Mouse (Mus musculus): ENCODE measurements around the gene Pskh1. TPM values are rescaled to one million over a fixed set of nuclear protein-coding genes. Genes with fewer than 3 reads are reported as not detected.

Gene Pskh1
- polyA plus RNA-seq, 1 experiment from 2014 or later: 28.8 TPM

DNA sequence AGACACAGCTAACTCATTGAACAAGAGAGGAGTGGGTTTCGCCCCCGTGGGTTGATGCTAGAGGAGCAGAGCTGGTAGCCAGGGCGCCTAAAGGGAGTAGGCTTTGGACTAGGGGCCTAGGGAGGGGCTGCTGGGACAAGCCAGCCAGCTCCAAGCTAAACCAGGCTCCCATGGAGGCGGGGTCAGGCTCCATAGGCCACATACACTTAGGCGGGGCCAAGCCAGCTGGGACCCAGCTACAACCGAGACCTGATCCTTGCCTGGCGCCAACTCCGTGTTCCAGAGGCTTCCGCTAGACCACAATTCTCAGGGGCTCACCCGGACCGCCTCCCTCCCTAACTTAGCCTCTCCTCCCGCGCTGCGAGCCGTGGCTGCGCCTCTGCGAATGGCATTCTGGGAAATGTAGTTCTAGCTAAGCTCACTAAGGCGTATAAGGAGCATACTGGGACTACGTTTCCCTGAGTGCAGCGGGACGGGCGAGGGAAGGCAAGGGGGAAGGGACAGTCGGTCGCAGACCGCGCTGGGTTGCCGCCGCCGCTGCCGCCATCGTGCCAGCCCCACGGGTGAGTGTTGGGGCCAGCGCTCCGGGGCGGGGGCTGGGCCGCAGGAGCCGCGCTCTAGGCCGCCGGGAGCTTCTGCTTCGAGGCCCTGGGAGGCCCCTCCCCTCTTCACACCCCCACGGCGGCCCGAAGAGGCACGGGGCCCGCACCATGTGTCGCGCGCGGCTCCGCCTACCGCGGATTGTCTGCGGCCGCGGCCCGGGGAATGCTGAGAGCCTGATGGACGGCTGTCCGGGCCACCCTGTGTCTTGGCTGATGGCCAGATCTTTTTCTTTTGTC lies 39.9 kb upstream of the Pskh1 start, which contains the start of gene Nutf2:
Gene Nutf2, plus strand, starts transcription at position 438 of the 839 bp plus-strand sequence.
- Histone ChIP-seq H3K27ac (peak within 1 kb of the TSS; percentile 98), H3K9me3 (no peaks in the 10 kb centered on the region), H3K4me3 (peak within 1 kb of the TSS; percentile 76), H3K27me3 (ENCODE audit: insufficient read depth, poor library complexity, severe bottlenecking) (no peaks in the 10 kb centered on the region), H3K36me3 (peaks cover 41% of the 10 kb centered on the region), H3K4me1 (replicated peaks) (peaks cover 78% of the 10 kb centered on the region)
- WGBS: 1% methylated on average over 59 of the region's 59 CpGs
- DNase-seq (ENCODE audit: low spot score): peak; percentile 98

DNA sequence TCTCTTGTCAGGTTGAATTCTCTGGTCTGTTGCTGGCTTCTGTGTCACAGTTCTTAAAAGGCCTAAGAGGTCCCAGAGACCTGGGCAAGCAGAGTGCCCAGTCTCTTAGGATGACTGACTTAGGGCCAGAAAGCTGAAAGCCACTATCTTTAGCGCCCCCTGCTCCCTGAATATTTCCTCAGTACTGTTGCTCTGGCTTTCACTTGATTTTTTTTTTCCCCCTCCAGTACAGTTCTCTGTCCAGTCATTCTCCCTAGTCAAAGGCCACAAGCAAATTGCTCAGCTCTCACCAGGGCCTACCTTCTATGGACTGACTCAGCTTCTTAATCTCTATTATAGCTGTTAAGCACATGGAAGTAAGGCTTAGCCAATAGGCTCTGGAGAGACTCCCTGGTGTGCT lies 38.3 kb upstream of the Pskh1 start:
- Histone ChIP-seq H3K4me3 (peak overlapping the region; percentile 76), H3K9me3 (no peaks in the 10 kb centered on the region), H3K4me1 (replicated peaks) (peaks cover 62% of the 10 kb centered on the region), H3K36me3 (peaks cover 57% of the 10 kb centered on the region), H3K27ac (peak overlapping the region; percentile 98; the same call in 1 of the 2 replicates), H3K27me3 (ENCODE audit: insufficient read depth, poor library complexity, severe bottlenecking) (no peaks in the 10 kb centered on the region)
- DNase-seq (ENCODE audit: low spot score): no peak
- WGBS: 7% methylated on average over 1 of the region's 1 CpGs

DNA sequence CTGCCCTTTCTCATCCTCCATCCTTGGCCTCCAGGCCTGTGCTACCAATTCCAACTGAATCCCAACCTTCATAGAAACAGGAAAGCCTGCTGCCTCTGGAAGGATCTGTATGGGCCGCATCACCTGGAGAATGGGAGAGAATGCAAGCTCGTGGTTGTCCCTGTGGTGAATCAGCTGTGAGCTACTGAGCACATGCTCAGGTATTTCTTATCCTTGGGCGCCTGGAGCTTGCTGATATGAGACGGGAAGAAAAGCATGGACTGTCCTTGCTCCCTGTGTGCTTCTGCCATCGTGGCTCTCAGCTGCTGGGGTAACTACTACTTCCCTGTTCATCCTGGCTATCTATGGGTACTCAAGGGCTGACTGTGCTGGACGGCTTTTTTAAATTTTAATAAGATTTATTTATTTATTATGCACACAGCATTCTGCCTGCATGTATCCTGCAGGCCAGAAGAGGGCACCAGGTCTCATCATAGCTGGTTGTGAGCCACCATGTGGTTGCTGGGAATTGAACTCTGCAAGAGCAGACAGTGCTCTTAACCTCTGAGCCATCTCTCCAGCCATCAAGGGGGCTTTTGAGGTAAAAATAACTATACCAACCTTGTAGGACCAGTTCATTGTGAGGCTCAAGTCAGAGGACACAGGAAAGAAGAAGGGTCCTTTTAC lies 33.7 kb upstream of the Pskh1 start:
- peaks cover 82% of the 10 kb centered on the region for H3K36me3 ChIP-seq
- no peak for DNase-seq (ENCODE audit: low spot score)
- 88% methylated on average over 6 of the region's 6 CpGs for WGBS

DNA sequence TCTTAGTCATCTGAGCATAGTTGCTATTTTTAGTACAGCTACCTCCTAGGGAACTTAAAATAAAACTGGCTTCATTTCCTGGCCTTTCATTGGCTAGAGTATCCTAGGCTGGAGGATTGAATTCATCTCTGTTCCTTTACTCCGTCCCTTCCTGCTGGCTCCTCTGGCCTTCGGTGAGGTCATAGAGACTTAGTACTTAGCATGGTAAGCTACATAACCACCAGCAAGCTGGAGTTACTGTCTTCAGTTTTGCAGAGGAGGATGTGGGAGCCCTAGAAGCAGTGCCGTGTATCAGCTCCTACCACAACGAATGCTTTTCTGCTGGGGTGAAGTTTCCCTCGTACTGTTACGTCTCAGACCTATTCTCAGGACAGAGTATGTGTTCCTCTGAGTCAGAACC lies 25.9 kb upstream of the Pskh1 start:
- DNase-seq (ENCODE audit: low spot score): no peak
- H3K4me3 ChIP-seq: no peak overlapping the region
- 89% methylated on average over 6 of the region's 6 CpGs for WGBS
- no peaks in the 10 kb centered on the region for H3K4me1 ChIP-seq (replicated peaks)
- peaks cover 94% of the 10 kb centered on the region for H3K36me3 ChIP-seq
- H3K9me3 ChIP-seq: no peaks in the 10 kb centered on the region
- no peak overlapping the region for H3K27ac ChIP-seq
- no peaks in the 10 kb centered on the region for H3K27me3 ChIP-seq (ENCODE audit: insufficient read depth, poor library complexity, severe bottlenecking)

More for the DNA sequence above, 33.7 kb upstream of the Pskh1 start:
- Histone ChIP-seq H3K9me3 (no peaks in the 10 kb centered on the region), H3K4me1 (replicated peaks) (peaks cover 20% of the 10 kb centered on the region), H3K27ac (no peak overlapping the region), H3K27me3 (ENCODE audit: insufficient read depth, poor library complexity, severe bottlenecking) (no peaks in the 10 kb centered on the region), H3K4me3 (no peak overlapping the region)

DNA sequence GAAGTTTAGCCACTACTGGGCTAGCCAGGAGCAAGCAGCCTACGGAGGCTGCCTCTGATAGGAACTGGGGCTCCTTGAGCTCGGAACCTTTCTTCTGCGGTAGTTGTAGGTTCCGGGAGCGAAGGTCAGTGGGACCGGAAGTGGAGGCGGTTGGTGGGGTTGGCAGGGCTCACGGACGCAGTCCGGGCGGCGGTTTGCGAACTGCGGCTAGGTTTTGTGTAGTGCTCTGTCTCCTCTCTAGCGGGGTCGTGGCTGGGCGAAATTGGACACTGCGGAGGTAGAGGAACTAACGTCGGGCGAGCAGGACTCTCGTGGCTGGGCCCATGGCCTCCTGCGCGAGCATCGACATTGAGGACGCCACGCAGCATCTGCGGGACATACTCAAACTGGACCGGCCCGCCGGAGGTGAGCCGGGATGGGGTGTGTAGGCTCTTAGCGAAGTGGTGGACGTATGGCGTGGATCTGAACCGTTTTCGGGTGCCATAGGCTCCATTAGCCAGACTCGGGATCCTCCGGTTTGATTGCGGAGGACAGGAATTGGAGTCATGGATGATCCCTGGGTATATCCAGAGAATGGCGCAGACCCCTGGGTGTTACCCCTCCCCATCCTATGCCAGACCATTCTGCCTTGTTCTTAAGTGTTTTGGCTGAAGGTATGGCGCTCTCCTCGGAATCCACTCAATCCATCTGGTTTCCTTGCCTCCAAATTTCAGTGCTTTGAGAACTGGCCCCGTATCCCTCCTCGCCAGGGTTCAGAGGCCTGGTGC lies 19.3 kb upstream of the Pskh1 start, which contains the start of gene Edc4:
Gene Edc4, plus strand, starts transcription at position 128 of the 767 bp plus-strand sequence.
- Histone ChIP-seq H3K4me1 (replicated peaks) (peaks cover 28% of the 10 kb centered on the region), H3K36me3 (peaks cover 62% of the 10 kb centered on the region), H3K4me3 (peak within 1 kb of the TSS; percentile 95), H3K27ac (peak within 1 kb of the TSS; percentile 91), H3K27me3 (ENCODE audit: insufficient read depth, poor library complexity, severe bottlenecking) (no peaks in the 10 kb centered on the region), H3K9me3 (no peaks in the 10 kb centered on the region)
- 1% methylated on average over 45 of the region's 45 CpGs for WGBS
- peak; percentile 86 for DNase-seq (ENCODE audit: low spot score)

DNA sequence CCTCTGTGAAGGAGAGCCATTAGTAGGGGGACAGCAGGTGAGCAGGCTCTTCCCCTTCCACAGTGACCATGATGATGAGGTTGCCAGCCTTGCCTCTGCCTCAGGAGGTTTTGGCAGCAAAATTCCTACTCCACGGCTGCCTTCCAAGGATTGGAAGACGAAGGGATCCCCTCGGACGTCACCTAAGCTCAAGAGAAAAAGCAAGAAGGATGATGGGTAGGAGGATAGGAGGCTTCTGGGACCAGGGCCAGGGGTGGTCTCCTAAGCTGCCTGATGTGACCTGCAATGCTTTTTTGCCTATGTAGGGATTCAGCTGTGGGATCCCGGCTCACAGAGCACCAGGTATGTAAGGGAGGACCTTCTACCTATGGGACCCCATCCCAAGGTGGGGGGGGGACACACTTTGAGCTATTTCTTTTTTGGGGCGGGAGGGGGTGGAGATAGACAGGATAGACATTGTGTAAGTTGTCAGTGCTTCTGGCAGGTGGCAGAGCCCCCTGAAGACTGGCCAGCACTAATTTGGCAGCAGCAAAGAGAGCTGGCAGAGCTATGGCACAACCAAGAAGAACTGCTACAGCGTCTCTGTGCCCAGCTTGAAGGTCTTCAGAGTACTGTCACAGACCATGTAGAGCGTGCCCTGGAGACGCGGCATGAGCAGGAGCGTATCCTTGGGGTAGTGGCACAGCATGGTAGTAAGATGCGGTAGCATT lies 10.3 kb upstream of the Pskh1 start:
- WGBS: 91% methylated on average over 12 of the region's 12 CpGs
- no peak overlapping the region for H3K4me3 ChIP-seq
- no peak overlapping the region for H3K27ac ChIP-seq
- no peaks in the 10 kb centered on the region for H3K27me3 ChIP-seq (ENCODE audit: insufficient read depth, poor library complexity, severe bottlenecking)
- no peak for DNase-seq (ENCODE audit: low spot score)
- no peaks in the 10 kb centered on the region for H3K9me3 ChIP-seq
- H3K4me1 ChIP-seq (replicated peaks): peaks cover 13% of the 10 kb centered on the region
- H3K36me3 ChIP-seq: peaks cover 90% of the 10 kb centered on the region

DNA sequence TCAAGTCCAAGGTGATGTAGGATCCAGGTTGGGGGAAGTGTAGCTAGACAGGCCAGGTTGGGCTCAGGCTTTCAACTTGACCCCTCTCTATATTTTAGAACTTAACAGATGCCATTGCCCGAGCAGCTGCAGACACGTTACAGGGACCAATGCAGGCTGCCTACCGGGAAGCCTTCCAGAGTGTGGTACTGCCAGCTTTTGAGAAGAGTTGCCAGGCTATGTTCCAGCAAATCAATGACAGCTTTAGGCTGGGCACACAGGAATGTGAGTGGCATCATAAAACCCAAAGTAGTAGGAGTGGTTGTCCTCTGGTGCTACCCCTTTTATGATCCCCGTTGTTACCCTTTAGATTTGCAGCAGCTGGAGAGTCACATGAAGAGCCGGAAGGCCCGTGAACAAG lies 9.4 kb upstream of the Pskh1 start:
- no peak for DNase-seq (ENCODE audit: low spot score)
- H3K27me3 ChIP-seq (ENCODE audit: insufficient read depth, poor library complexity, severe bottlenecking): no peaks in the 10 kb centered on the region
- no peaks in the 10 kb centered on the region for H3K9me3 ChIP-seq
- no peak overlapping the region for H3K4me3 ChIP-seq
- WGBS: 95% methylated on average over 6 of the region's 6 CpGs
- no peak overlapping the region for H3K27ac ChIP-seq
- peaks cover 13% of the 10 kb centered on the region for H3K4me1 ChIP-seq (replicated peaks)
- peaks cover 87% of the 10 kb centered on the region for H3K36me3 ChIP-seq

DNA sequence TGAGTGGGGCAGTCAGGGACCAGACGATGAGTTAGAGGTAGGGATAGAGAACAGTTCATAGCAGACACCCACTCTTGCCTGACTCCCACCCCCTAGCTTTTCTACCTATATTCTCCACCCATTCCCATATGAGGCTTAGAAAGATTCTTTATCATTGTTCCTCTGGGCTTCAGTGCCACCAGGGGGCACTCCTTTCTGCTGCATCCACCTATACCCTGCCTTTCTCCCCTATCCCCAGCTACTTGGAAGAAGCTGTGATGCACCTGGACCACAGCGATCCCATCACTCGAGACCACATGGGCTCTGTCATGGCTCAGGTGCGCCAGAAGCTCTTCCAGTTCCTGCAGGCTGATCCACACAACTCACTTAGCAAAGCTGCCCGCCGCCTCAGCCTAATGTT lies 7.8 kb upstream of the Pskh1 start:
- 90% methylated on average over 6 of the region's 6 CpGs for WGBS
- no peak for DNase-seq (ENCODE audit: low spot score)
- no peak overlapping the region for H3K4me3 ChIP-seq
- no peaks in the 10 kb centered on the region for H3K9me3 ChIP-seq
- no peaks in the 10 kb centered on the region for H3K27me3 ChIP-seq (ENCODE audit: insufficient read depth, poor library complexity, severe bottlenecking)
- peaks cover 71% of the 10 kb centered on the region for H3K36me3 ChIP-seq
- peaks cover 13% of the 10 kb centered on the region for H3K4me1 ChIP-seq (replicated peaks)
- no peak overlapping the region for H3K27ac ChIP-seq

DNA sequence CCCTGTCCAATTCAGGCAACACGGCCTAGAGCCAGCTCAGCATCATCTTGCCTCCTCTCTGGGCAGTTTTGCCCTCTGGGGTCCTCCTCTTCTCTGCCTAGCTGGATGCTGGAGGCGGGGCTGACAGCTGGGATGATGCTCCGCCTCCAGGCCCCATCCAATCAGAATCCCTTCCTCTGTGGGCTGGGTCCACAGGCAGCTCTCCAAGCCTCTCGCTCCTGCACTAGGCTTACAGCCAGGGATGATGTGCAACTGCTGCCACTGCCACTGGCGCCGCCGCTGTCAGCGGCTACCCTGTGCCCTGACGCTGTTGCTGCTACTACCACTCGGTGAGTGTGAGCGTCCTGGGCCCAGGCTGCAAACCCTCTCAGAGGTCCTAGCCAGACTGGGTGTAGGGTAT lies 6.9 kb upstream of the Pskh1 start, which contains the start of gene Nrn1l:
Gene Nrn1l, plus strand, starts transcription at position 229 of the 400 bp plus-strand sequence.
- Histone ChIP-seq H3K27ac (0 out of 2 replicates have a peak within 1 kb of the TSS, but pooled peaks have one; percentile 25), H3K4me3 (peak within 1 kb of the TSS; percentile 26), H3K36me3 (peaks cover 62% of the 10 kb centered on the region), H3K27me3 (ENCODE audit: insufficient read depth, poor library complexity, severe bottlenecking) (no peaks in the 10 kb centered on the region), H3K9me3 (no peaks in the 10 kb centered on the region), H3K4me1 (replicated peaks) (peaks cover 13% of the 10 kb centered on the region)
- WGBS: 4% methylated on average over 11 of the region's 11 CpGs
- DNase-seq (ENCODE audit: low spot score): peak; percentile 77

DNA sequence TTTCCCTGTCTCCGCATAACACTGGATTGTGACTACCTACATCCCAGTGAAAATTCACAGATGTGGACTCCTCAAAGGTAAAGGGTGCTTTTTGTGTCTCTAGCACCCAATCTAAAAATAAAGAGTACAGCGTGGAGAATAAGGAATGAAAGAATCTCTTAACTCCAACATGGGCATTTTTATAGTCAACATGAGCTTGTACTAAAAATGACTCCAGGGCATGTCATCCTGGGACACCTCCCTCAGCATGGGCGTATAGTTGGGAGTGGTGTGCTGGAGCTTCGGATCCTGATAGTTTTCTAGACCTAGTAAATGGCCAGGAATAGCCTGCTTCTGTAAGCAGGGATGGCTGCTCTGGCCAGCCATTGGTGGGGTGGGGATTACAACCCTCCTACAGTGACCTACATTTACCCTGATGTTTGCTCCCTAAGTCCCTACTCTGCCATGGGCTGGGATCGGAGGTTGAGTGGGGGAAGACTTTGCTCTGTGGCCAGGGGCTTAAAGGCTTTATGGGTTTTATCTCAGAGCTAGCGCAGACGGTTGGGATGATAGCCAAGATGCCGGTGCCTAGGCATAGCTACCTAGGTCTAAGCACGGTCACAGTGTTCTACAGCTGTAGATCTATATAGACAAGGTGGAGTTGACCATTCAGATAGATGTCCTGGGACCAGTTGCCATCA lies 2.3 kb upstream of the Pskh1 start:
- WGBS: 82% methylated on average over 9 of the region's 9 CpGs
- Histone ChIP-seq H3K4me1 (replicated peaks) (peaks cover 22% of the 10 kb centered on the region), H3K36me3 (peaks cover 16% of the 10 kb centered on the region), H3K9me3 (no peaks in the 10 kb centered on the region), H3K4me3 (no peak overlapping the region), H3K27me3 (ENCODE audit: insufficient read depth, poor library complexity, severe bottlenecking) (no peaks in the 10 kb centered on the region), H3K27ac (no peak overlapping the region)
- DNase-seq (ENCODE audit: low spot score): no peak

DNA sequence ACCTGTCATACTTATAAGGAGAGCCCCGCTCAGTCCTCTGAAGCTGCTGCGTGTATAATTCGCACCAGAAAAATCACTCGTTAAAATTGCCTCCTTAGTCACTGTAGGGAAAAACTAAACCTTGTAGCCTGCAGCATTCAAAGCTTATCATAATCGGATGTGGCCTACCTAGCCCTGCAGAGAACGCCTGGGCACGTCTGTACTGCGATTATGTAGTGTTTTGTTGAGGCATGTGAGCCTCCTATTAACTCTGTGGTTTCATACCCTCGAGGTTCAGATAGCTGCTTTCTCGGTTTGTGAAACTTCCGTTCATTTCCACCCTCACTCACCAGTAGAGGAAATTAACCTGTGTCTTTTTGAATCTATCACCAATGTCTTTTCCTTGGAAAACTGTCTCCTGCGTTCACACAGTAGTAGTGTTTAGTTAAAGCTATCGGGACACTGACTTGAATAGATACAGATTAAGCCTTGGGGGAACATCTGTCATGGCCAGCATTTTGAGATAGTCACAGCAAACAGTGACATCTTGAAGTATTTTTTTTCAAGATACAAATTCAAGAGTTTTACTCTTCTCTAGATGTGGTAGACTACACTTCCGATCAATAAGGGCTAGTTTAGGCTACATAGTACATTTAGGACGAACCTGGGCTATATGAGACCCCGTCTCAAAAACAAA lies 838 bp downstream of the Pskh1 start:
- Histone ChIP-seq H3K9me3 (no peaks in the 10 kb centered on the region), H3K36me3 (no peaks in the 10 kb centered on the region), H3K27me3 (ENCODE audit: insufficient read depth, poor library complexity, severe bottlenecking) (no peaks in the 10 kb centered on the region), H3K4me3 (peak overlapping the region; percentile 93), H3K4me1 (replicated peaks) (peaks cover 13% of the 10 kb centered on the region), H3K27ac (peak overlapping the region; percentile 98)
- DNase-seq (ENCODE audit: low spot score): no peak
- 43% methylated on average over 16 of the region's 16 CpGs for WGBS

All from hindbrain, embryonic 10.5 days (tissue).